Comparison of ENCODE assay signal across 28 mouse cellular contexts in the genomic region with DNA sequence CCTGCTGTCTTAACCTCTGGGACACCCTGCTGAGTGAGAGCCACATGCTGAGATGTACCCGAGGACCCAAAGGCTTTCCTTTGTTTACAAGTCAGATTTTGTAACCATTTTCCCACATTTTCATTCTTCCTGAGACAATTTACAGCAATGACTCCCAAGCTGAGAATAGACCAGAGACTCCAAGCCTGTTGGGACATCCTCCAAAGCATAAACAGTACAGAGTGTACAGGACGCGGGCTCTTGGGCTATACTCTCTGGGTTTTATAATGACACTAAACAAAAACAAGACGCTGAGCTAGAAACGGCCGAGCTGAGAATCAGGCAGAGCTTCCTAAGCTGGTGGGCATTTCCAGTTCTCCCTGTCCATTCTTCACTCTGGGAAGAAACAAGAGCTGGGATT. TPM values are rescaled to one million over a fixed set of nuclear protein-coding genes. Genes with fewer than 3 reads are reported as not detected.
DNase-seq lines count a peak whose midpoint lies in the region; ATAC-seq and TF ChIP-seq lines count a peak whose summit lies in the region.
"Had no signal": no experiment of that assay in that cellular context is flagged by ENCODE, and none has a peak within 500 bp of the region (broad histone marks: within the 10 kb centered on the region; RNA-seq: fewer than 3 reads in every experiment).

No protein-coding gene starts in this region.

- WGBS in kidney, embryonic 15.5 days: 83% methylated on average over 6 of the region's 6 CpGs
- WGBS in lung, postnatal 0 days: 62% methylated on average over 6 of the region's 6 CpGs

- H3K27me3 ChIP-seq in kidney, embryonic 15.5 days: no peaks in the 10 kb centered on the region
- H3K27me3 ChIP-seq in lung, postnatal 0 days (replicated peaks; ENCODE audit: insufficient read depth, low read length): no peaks in the 10 kb centered on the region
- H3K27me3 ChIP-seq: embryonic facial prominence, embryonic 12.5 days; heart, embryonic 15.5 days; liver, embryonic 15.5 days; midbrain, embryonic 15.5 days; neural tube, embryonic 15.5 days; Patski; stomach, embryonic 15.5 days had no signal

- no peak overlapping the region for H3K9ac ChIP-seq in kidney, embryonic 15.5 days
- H3K9ac ChIP-seq in lung, postnatal 0 days (replicated peaks; ENCODE audit: low read depth): no peak overlapping the region
- H3K9ac ChIP-seq: embryonic facial prominence, embryonic 12.5 days; heart, embryonic 15.5 days; hindbrain, embryonic 14.5 days; liver, embryonic 15.5 days; midbrain, embryonic 15.5 days; neural tube, embryonic 15.5 days; stomach, embryonic 15.5 days had no signal

- H3K4me2 ChIP-seq in kidney, embryonic 15.5 days: no peak overlapping the region
- no peak overlapping the region for H3K4me2 ChIP-seq in lung, postnatal 0 days (replicated peaks; ENCODE audit: low read depth, low read length)
- H3K4me2 ChIP-seq: embryonic facial prominence, embryonic 12.5 days; heart, embryonic 15.5 days; hindbrain, embryonic 14.5 days; liver, embryonic 15.5 days; midbrain, embryonic 15.5 days; neural tube, embryonic 15.5 days; stomach, embryonic 15.5 days had no signal

- no peaks in the 10 kb centered on the region for H3K9me3 ChIP-seq in kidney, embryonic 15.5 days (replicated peaks)
- no peaks in the 10 kb centered on the region for H3K9me3 ChIP-seq in lung, postnatal 0 days (ENCODE audit: low read length)
- H3K9me3 ChIP-seq: embryonic facial prominence, embryonic 12.5 days; heart, embryonic 15.5 days; liver, embryonic 15.5 days; midbrain, embryonic 15.5 days; neural tube, embryonic 15.5 days; stomach, embryonic 15.5 days had no signal

- no peak overlapping the region for H3K4me3 ChIP-seq in kidney, embryonic 15.5 days (replicated peaks)
- H3K4me3 ChIP-seq in lung, postnatal 0 days (ENCODE audit: low read depth, low read length): no peak overlapping the region
- H3K4me3 ChIP-seq: embryonic facial prominence, embryonic 12.5 days; heart, embryonic 15.5 days; liver, embryonic 15.5 days; midbrain, embryonic 15.5 days; neural tube, embryonic 15.5 days; stomach, embryonic 15.5 days had no signal

- peak; percentile 94 for DNase-seq in heart, adult 11 months
- no peak for DNase-seq in heart, postnatal 4 days
- DNase-seq in kidney, postnatal 4 days: no peak
- peak; percentile 42 for DNase-seq in lung, postnatal 0 days (ENCODE audit: low spot score)
- DNase-seq in lung, postnatal 4 days: no peak
- peak; percentile 51 for DNase-seq in lung, postnatal 36 days
- DNase-seq in layer of hippocampus, postnatal 25 days (ENCODE audit: extremely low spot score in 1 of 2, low spot score in 1 of 2): no peak
- DNase-seq: adrenal gland, postnatal 14 days; cerebellum, adult 11-12 months; cerebellum, adult 9-11 months; embryo, embryonic 11 days; gastrocnemius, postnatal 25 days; heart, postnatal 36 days; layer of hippocampus, adult 9-11 months; liver; retina, postnatal 1 day; right cerebral cortex, postnatal 14 days had no signal

- H3K36me3 ChIP-seq in kidney, embryonic 15.5 days: no peaks in the 10 kb centered on the region
- no peaks in the 10 kb centered on the region for H3K36me3 ChIP-seq in lung, postnatal 0 days (ENCODE audit: insufficient read depth, low read length)
- H3K36me3 ChIP-seq: embryonic facial prominence, embryonic 12.5 days; heart, embryonic 15.5 days; liver, embryonic 15.5 days; midbrain, embryonic 15.5 days; neural tube, embryonic 15.5 days; stomach, embryonic 15.5 days had no signal

- peaks cover 20% of the 10 kb centered on the region for H3K4me1 ChIP-seq in kidney, embryonic 15.5 days
- no peaks in the 10 kb centered on the region for H3K4me1 ChIP-seq in lung, postnatal 0 days (ENCODE audit: insufficient read depth, low read depth, low read length)
- H3K4me1 ChIP-seq: embryonic facial prominence, embryonic 12.5 days; liver, embryonic 15.5 days; midbrain, embryonic 15.5 days; neural tube, embryonic 15.5 days had no signal

- H3K27ac ChIP-seq in kidney, embryonic 15.5 days: peak overlapping the region; percentile 68; the same call in 1 of the 2 replicates
- H3K27ac ChIP-seq in lung, postnatal 0 days (ENCODE audit: low read length): no peak overlapping the region
- H3K27ac ChIP-seq: embryonic facial prominence, embryonic 12.5 days; heart, embryonic 15.5 days; hindbrain, embryonic 14.5 days; liver, embryonic 15.5 days; midbrain, embryonic 15.5 days; neural tube, embryonic 15.5 days; stomach, embryonic 15.5 days had no signal

- no peak for TF ChIP-seq CTCF in lung, postnatal 0 days (IDR thresholded peaks at IDR 0.05)

- ATAC-seq in kidney, embryonic 15.5 days (replicated peaks; ENCODE audit: low FRiP score): no peak
- ATAC-seq in lung, postnatal 0 days: peak; percentile 65
- ATAC-seq: forebrain, embryonic 14.5 days; midbrain, embryonic 15.5 days; Patski had no signal

- peak; percentile 61 for TF ChIP-seq EP300 in lung, postnatal 0 days (IDR thresholded peaks at IDR 0.05)

RNA-seq across cellular contexts. Expression of a gene that starts 31.0 kb away (rescaled TPM):
- 1 to 10 TPM; 1.2 to 2.3 TPM for total RNA-seq in heart, postnatal 4 days (2021)
- polyA plus RNA-seq in kidney, embryonic 15.5 days (2015; fragmentation: Nextera tagmentation; extraction: Ambion mirVana): 1.8 and 2.0 TPM in 2 replicates
- polyA plus RNA-seq in lung, postnatal 0 days (2015; fragmentation: Nextera tagmentation; extraction: Ambion mirVana): 23.3 and 29.6 TPM in 2 replicates
- total RNA-seq in layer of hippocampus, postnatal 25 days (2021): 10 to 100 TPM; 77.1 to 79.3 TPM
- polyA plus RNA-seq: limb, embryonic 11.5 days had no signal

RNA-seq across cellular contexts. Expression of a gene that starts 53.4 kb away (rescaled TPM):
- 10 to 100 TPM; 50.6 to 61.0 TPM for total RNA-seq in heart, postnatal 4 days (2021)
- 8.3 and 8.4 TPM in 2 replicates for polyA plus RNA-seq in kidney, embryonic 15.5 days (2015; fragmentation: Nextera tagmentation; extraction: Ambion mirVana)
- polyA plus RNA-seq in lung, postnatal 0 days (2015; fragmentation: Nextera tagmentation; extraction: Ambion mirVana): 13.8 and 16.6 TPM in 2 replicates
- total RNA-seq in layer of hippocampus, postnatal 25 days (2021): 100 to 1,000 TPM; 206 to 252 TPM

Comparison
In these comparisons a context has a peak if more than half of its experiments do, and no peak if none do; other contexts are left out.
1. DNase-seq: peak in heart, adult 11 months (single experiment), lung, postnatal 0 days (single experiment) and lung, postnatal 36 days (single experiment); none in heart, postnatal 4 days (single experiment), kidney, postnatal 4 days (0 of 2), lung, postnatal 4 days (0 of 2) and layer of hippocampus, postnatal 25 days (0 of 2).
2. RNA of a gene that starts 31.0 kb away (total RNA-seq): 77.1 to 79.3 TPM in layer of hippocampus, postnatal 25 days; 1.2 to 2.3 TPM in heart, postnatal 4 days; every median in the first group is over 10 times any median in the second.